Mouse (Mus musculus) small intestine, adult 2 months (tissue): Measurements from ENCODE around the gene Tet1. TPM values are rescaled to one million over a fixed set of nuclear protein-coding genes. Genes with fewer than 3 reads are reported as not detected.

ENCODE experiments used
- H3K27ac ChIP-seq: fragments of 200-500 bp; 2 replicates; pipeline ENCODE4 v1.5.1; 2012; ENCODE audit warnings: low read depth, low read length, control low read depth, inconsistent platforms; ENCODE audit not compliant: insufficient read depth
- H3K27me3 ChIP-seq: fragments of 200-500 bp; 2 replicates; pipeline ENCODE4 v1.6.1; 2012; ENCODE audit warnings: mild to moderate bottlenecking, moderate library complexity, low read length, inconsistent platforms; ENCODE audit not compliant: control insufficient read depth, insufficient read depth
- H3K36me3 ChIP-seq: fragments of 200-500 bp; 2 replicates; pipeline ENCODE4 v1.6.1; 2012; ENCODE audit warnings: mild to moderate bottlenecking, low read length, control low read depth, inconsistent platforms; ENCODE audit not compliant: control insufficient read depth, insufficient read depth
- H3K4me1 ChIP-seq: fragments of 200-500 bp; 2 replicates; pipeline ENCODE4 v1.6.1; 2012; ENCODE audit warnings: low read length, inconsistent platforms, mixed read lengths; ENCODE audit not compliant: control insufficient read depth, insufficient read depth, insufficient read length
- H3K4me3 ChIP-seq: fragments of 200-500 bp; 2 replicates; pipeline ENCODE4 v1.5.1; 2012; ENCODE audit warnings: low read depth, mild to moderate bottlenecking, control low read depth, inconsistent platforms, low read length, moderate library complexity
- CTCF ChIP-seq: fragments of 200-500 bp; IDR thresholded peaks from 2 replicates; pipeline ENCODE4 v1.5.1; 2012; ENCODE audit warnings: low read depth, mild to moderate bottlenecking, control low read depth, inconsistent platforms, low read length, moderate library complexity, mixed read lengths; ENCODE audit not compliant: insufficient replicate concordance, insufficient read length; ENCODE audit errors: extremely low read depth
- POLR2A ChIP-seq: fragments of 200-500 bp; IDR thresholded peaks from 2 replicates; pipeline ENCODE4 v1.6.1; 2012; ENCODE audit warnings: low read depth, mild to moderate bottlenecking, control low read depth, inconsistent platforms, low read length, moderate library complexity
- WGBS: fragments of 180-500 bp; shearing (Covaris S2); methylation state at CpG from one replicate; pipeline ENCODE4 v1.1.7; 2018; 5-methylcytosine and 5-hydroxymethylcytosine counted together
- polyA plus RNA-seq: library from polyadenylated mRNA; depleted of rRNA; stranded (reverse); fragments of >200 nt; gene quantifications from 2 replicates; pipeline ENCODE4 v1.2.3, GENCODE M21; 2012

The Tet1 gene
- polyA plus RNA-seq, 1 experiment: 0.38 TPM

GRCm38 (mm10) chr10:62865167-62866034, 43.4 kb downstream of the Tet1 start:
- 2% methylated on average over 28 of the region's 28 CpGs for WGBS
- Histone ChIP-seq H3K4me3 (peak overlapping the region; percentile 65), H3K4me1 (peaks cover 8% of the 10 kb centered on the region; the same call in 1 of the 2 replicates), H3K27ac (peak overlapping the region; percentile 44), H3K36me3 (no peaks in the 10 kb centered on the region), H3K27me3 (no peaks in the 10 kb centered on the region)
- TF ChIP-seq POLR2A (0 out of 2 replicates have a peak, but pooled peaks have one; percentile 23), CTCF (no peak)

DNA sequence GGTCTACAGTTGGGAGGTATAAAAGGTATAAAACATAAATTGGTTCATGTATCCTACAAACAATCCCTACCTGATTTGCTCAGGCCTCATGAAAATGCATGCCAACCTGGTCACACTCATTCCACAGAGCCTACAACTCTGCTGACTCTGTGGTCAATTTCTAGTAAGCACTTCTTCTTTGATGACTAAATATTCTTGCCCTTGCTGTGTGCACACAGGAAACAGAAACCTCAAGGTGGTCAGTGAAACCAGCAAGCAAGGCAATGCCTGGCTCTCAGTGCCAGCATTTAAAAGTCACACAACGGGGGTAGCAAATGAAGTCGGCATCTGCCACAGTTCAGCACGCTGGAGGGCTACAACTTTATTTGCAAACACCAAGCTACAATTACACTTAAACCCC, 45.2 kb downstream of the Tet1 start:
- TF ChIP-seq CTCF (no peak), POLR2A (no peak)
- Histone ChIP-seq H3K4me1 (peaks cover 8% of the 10 kb centered on the region; the same call in 1 of the 2 replicates), H3K27me3 (no peaks in the 10 kb centered on the region), H3K4me3 (no peak overlapping the region), H3K36me3 (no peaks in the 10 kb centered on the region), H3K27ac (no peak overlapping the region)
- WGBS: 82% methylated on average over 3 of the region's 3 CpGs

GRCm38 (mm10) chr10:62862435-62862834, 46.4 kb downstream of the Tet1 start:
- Histone ChIP-seq H3K36me3 (no peaks in the 10 kb centered on the region), H3K4me1 (peaks cover 8% of the 10 kb centered on the region; the same call in 1 of the 2 replicates), H3K27me3 (no peaks in the 10 kb centered on the region), H3K27ac (no peak overlapping the region), H3K4me3 (no peak overlapping the region)
- 97% methylated on average over 1 of the region's 1 CpGs for WGBS
- TF ChIP-seq POLR2A: no peak
- no peak for TF ChIP-seq CTCF

- no peaks in the 10 kb centered on the region; the same call in 1 of the 2 replicates for H3K4me1 ChIP-seq
- TF ChIP-seq POLR2A: no peak
- TF ChIP-seq CTCF: no peak
- no peak overlapping the region for H3K4me3 ChIP-seq
- H3K36me3 ChIP-seq: no peaks in the 10 kb centered on the region
- H3K27ac ChIP-seq: no peak overlapping the region
- H3K27me3 ChIP-seq: no peaks in the 10 kb centered on the region
- 87% methylated on average over 5 of the region's 5 CpGs for WGBS
Observed at GRCm38 (mm10) chr10:62858967-62859366, 49.8 kb downstream of the Tet1 start.

DNA sequence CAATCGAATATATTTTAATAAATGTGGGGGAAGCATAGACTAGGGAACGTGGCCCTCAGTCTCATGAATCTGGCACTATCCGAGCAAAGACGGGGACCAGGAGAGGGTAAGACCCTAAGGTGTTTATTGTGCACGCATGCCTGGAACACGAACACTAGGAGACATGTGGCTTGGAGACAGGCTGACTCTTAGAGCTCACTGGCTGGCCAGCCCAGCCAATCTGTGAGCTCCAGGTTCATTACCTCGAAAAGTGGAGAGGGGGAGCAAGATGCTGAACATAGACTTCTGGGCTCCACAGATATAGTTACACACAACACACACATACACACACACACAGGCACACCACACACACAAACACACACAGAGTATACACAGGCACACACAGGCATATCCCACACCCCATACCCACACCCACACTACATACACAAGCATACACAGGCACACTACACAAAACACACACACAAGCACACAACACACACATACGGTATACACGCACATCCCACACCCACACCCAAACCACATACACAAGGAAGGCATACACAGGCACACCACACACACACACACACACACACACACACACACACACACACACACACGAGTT, 52.0 kb downstream of the Tet1 start:
- TF ChIP-seq POLR2A (no peak), CTCF (no peak)
- Histone ChIP-seq H3K27me3 (no peaks in the 10 kb centered on the region), H3K4me3 (no peak overlapping the region), H3K4me1 (no peaks in the 10 kb centered on the region), H3K27ac (no peak overlapping the region), H3K36me3 (no peaks in the 10 kb centered on the region)
- WGBS: 81% methylated on average over 10 of the region's 10 CpGs

- TF ChIP-seq POLR2A (no peak), CTCF (no peak)
- H3K36me3 ChIP-seq: no peaks in the 10 kb centered on the region
- H3K27me3 ChIP-seq: no peaks in the 10 kb centered on the region
- H3K4me3 ChIP-seq: no peak overlapping the region
- H3K4me1 ChIP-seq: no peaks in the 10 kb centered on the region
- no peak overlapping the region for H3K27ac ChIP-seq
- 44% methylated on average over 2 of the region's 2 CpGs for WGBS
Observed at GRCm38 (mm10) chr10:62854992-62855391, 53.8 kb downstream of the Tet1 start.

DNA sequence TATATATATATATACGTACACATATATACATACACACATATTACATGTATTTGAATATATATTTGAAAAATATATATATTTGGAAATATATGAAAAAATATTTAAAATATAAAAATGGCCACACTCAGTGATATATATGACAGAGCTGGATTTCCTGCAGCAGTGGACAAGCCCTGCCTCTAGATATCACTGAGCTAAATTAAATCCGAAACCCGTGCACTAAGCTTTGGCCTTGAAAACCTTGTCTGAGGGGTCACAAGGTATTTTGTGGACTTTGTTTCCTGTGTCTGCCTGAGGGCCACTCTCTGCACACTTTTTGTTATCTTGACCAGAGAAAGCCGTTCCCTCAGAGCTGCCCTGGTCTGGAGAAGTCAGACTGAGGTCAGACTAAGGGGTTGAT, 54.2 kb downstream of the Tet1 start:
- Histone ChIP-seq H3K27me3 (no peaks in the 10 kb centered on the region), H3K4me1 (no peaks in the 10 kb centered on the region), H3K27ac (no peak overlapping the region), H3K4me3 (no peak overlapping the region), H3K36me3 (no peaks in the 10 kb centered on the region)
- WGBS: 66% methylated on average over 4 of the region's 4 CpGs
- TF ChIP-seq CTCF (no peak), POLR2A (no peak)
